In genomic region chr19:47374916-47375573, GRCm38 (mm10) we compare ENCODE assay signal across 13 mouse cellular contexts.
A peak's percentile ranks its signal among the peaks of the same experiment; 100 is the strongest.
DNase-seq lines count a peak whose midpoint lies in the region; ATAC-seq and TF ChIP-seq lines count a peak whose summit lies in the region.
"Had no signal": no experiment of that assay in that cellular context is flagged by ENCODE, and none has a peak within 500 bp of the region (broad histone marks: within the 10 kb centered on the region; RNA-seq: fewer than 3 reads in every experiment).

No protein-coding gene starts in this region.

- peak; percentile 68 to 69 for DNase-seq in adrenal gland, adult (ENCODE audit: inconsistent age in 2 of 2, low spot score in 1 of 2)
- no peak for DNase-seq in adrenal gland, postnatal 4 days (ENCODE audit: low spot score in 2 of 2)
- no peak for DNase-seq in hindbrain, postnatal 0 days (ENCODE audit: low spot score)
- DNase-seq in hindbrain, embryonic 14.5 days (ENCODE audit: low spot score): no peak
- peak; percentile 71 for DNase-seq in adrenal gland, postnatal 14 days
- no peak for DNase-seq in frontal cortex, postnatal 25 days (ENCODE audit: low spot score in 2 of 2)
- DNase-seq: kidney, adult 11 months had no signal

- H3K27ac ChIP-seq in hindbrain, postnatal 0 days: no peak overlapping the region
- no peak overlapping the region for H3K27ac ChIP-seq in hindbrain, embryonic 14.5 days
- H3K27ac ChIP-seq: embryonic facial prominence, embryonic 15.5 days; forebrain, embryonic 15.5 days; heart, embryonic 13.5 days; hindbrain, embryonic 13.5 days had no signal

- no peaks in the 10 kb centered on the region for H3K27me3 ChIP-seq in hindbrain, postnatal 0 days (ENCODE audit: insufficient read depth, low read length)
- no peaks in the 10 kb centered on the region for H3K27me3 ChIP-seq in hindbrain, embryonic 14.5 days (ENCODE audit: control insufficient read depth, insufficient read depth, low read length)
- no peaks in the 10 kb centered on the region for H3K27me3 ChIP-seq in myocyte (ENCODE audit: control insufficient read depth, insufficient read depth, insufficient read length)
- H3K27me3 ChIP-seq: embryonic facial prominence, embryonic 15.5 days; forebrain, embryonic 15.5 days; heart, embryonic 13.5 days; hindbrain, embryonic 13.5 days had no signal

- peaks cover 3% of the 10 kb centered on the region for H3K79me2 ChIP-seq in myocyte (ENCODE audit: control insufficient read depth, insufficient read depth)

- H3K4me2 ChIP-seq in hindbrain, postnatal 0 days (ENCODE audit: low read depth, low read length): no peak overlapping the region
- H3K4me2 ChIP-seq in hindbrain, embryonic 14.5 days (replicated peaks): no peak overlapping the region
- H3K4me2 ChIP-seq in myocyte (ENCODE audit: low read depth): no peak overlapping the region
- H3K4me2 ChIP-seq: embryonic facial prominence, embryonic 15.5 days; forebrain, embryonic 15.5 days; heart, embryonic 13.5 days; hindbrain, embryonic 13.5 days had no signal

- no peak overlapping the region for H3ac ChIP-seq in myocyte (ENCODE audit: control insufficient read depth, insufficient read length)

- no peaks in the 10 kb centered on the region for H3K4me1 ChIP-seq in hindbrain, postnatal 0 days (ENCODE audit: insufficient read depth, low read length)
- no peaks in the 10 kb centered on the region for H3K4me1 ChIP-seq in hindbrain, embryonic 14.5 days (replicated peaks; ENCODE audit: control insufficient read depth, insufficient read depth, low read length)
- H3K4me1 ChIP-seq: forebrain, embryonic 15.5 days had no signal

- H3K4me3 ChIP-seq in hindbrain, postnatal 0 days (ENCODE audit: low read length): no peak overlapping the region
- H3K4me3 ChIP-seq in hindbrain, embryonic 14.5 days (replicated peaks; ENCODE audit: low read length): no peak overlapping the region
- no peak overlapping the region for H3K4me3 ChIP-seq in myocyte
- H3K4me3 ChIP-seq: embryonic facial prominence, embryonic 15.5 days; forebrain, embryonic 15.5 days; heart, embryonic 13.5 days; hindbrain, embryonic 13.5 days had no signal

- no peak overlapping the region for H3K9ac ChIP-seq in hindbrain, postnatal 0 days (replicated peaks; ENCODE audit: low read length)
- no peak overlapping the region for H3K9ac ChIP-seq in hindbrain, embryonic 14.5 days
- H3K9ac ChIP-seq: embryonic facial prominence, embryonic 15.5 days; forebrain, embryonic 15.5 days; heart, embryonic 13.5 days; hindbrain, embryonic 13.5 days had no signal

- TF ChIP-seq POLR2A in myocyte (IDR thresholded peaks at IDR 0.05; ENCODE audit: insufficient read length, low read depth): no peak

- no peaks in the 10 kb centered on the region for H3K9me3 ChIP-seq in hindbrain, postnatal 0 days (ENCODE audit: low read length)
- no peaks in the 10 kb centered on the region for H3K9me3 ChIP-seq in hindbrain, embryonic 14.5 days (ENCODE audit: control insufficient read depth, low read length)
- H3K9me3 ChIP-seq: embryonic facial prominence, embryonic 15.5 days; forebrain, embryonic 15.5 days; G1E; heart, embryonic 13.5 days; hindbrain, embryonic 13.5 days had no signal

- no peak for TF ChIP-seq CTCF in hindbrain, postnatal 0 days (IDR thresholded peaks at IDR 0.05; ENCODE audit: low read depth)

- H3K36me3 ChIP-seq in hindbrain, postnatal 0 days (ENCODE audit: insufficient read depth, low read length): no peaks in the 10 kb centered on the region
- no peaks in the 10 kb centered on the region for H3K36me3 ChIP-seq in hindbrain, embryonic 14.5 days (replicated peaks; ENCODE audit: control insufficient read depth, insufficient read depth)
- no peaks in the 10 kb centered on the region for H3K36me3 ChIP-seq in myocyte (ENCODE audit: control insufficient read depth, insufficient read depth)
- H3K36me3 ChIP-seq: embryonic facial prominence, embryonic 15.5 days; forebrain, embryonic 15.5 days; G1E; hindbrain, embryonic 13.5 days had no signal

- 93% methylated on average over 8 of the region's 8 CpGs for WGBS in hindbrain, postnatal 0 days
- 90% methylated on average over 8 of the region's 8 CpGs for WGBS in hindbrain, embryonic 14.5 days

- ATAC-seq in hindbrain, postnatal 0 days: 0 out of 2 replicates have a peak, but pooled peaks have one; percentile 25
- ATAC-seq in hindbrain, embryonic 14.5 days (ENCODE audit: low FRiP score): no peak

TF ChIP-seq in myocyte, 11 proteins besides CTCF, POLR2A, EP300 and RAD21:
- TF ChIP-seq POLR2AphosphoS2 (IDR thresholded peaks at IDR 0.05; ENCODE audit: insufficient read length, low read depth) (peak; percentile 60), CEBPB (IDR thresholded peaks at IDR 0.05; ENCODE audit: insufficient read depth, poor library complexity, severe bottlenecking) (no peak)
TF ChIP-seq in myocyte: peak in this region for 1.

Comparison
In these comparisons a context has a peak if more than half of its experiments do, and no peak if none do; other contexts are left out.
1. DNase-seq: peak in adrenal gland, adult (2 of 2) and adrenal gland, postnatal 14 days (single experiment); none in adrenal gland, postnatal 4 days (0 of 2), hindbrain, postnatal 0 days (single experiment), hindbrain, embryonic 14.5 days (single experiment) and frontal cortex, postnatal 25 days (0 of 2).